Mouse (Mus musculus) midbrain, postnatal 0 days (tissue): Measurements from ENCODE around the gene Zfp423. TPM values are rescaled to one million over a fixed set of nuclear protein-coding genes. Genes with fewer than 3 reads are reported as not detected.

Experiments used
- ATAC-seq: fragments of 200-750 bp; cut with Nextera tagmentation; 2 replicates; pipeline ENCODE4 v1.8.0; 2017; ENCODE audit warnings: moderate number of reproducible peaks, mild to moderate bottlenecking, moderate TSS enrichment, moderate library complexity; ENCODE audit not compliant: low FRiP score
- DNase-seq: peaks from one replicate; pipeline ENCODE4 v3.0.0-alpha.2; 2015; ENCODE audit warnings: low spot score
- H3K27ac ChIP-seq: fragments of 300-500 bp; sonication (generic); 2 replicates; pipeline ENCODE4 v1.5.1; 2014; ENCODE audit warnings: low read depth, mild to moderate bottlenecking, low read length, mixed read lengths
- H3K27me3 ChIP-seq: fragments of 300-500 bp; sonication (generic); 2 replicates; pipeline ENCODE4 v1.6.1; 2014; ENCODE audit warnings: low read length, control low read depth, mixed read lengths; ENCODE audit not compliant: insufficient read depth
- H3K36me3 ChIP-seq: fragments of 300-500 bp; sonication (generic); 2 replicates; pipeline ENCODE4 v1.6.1; 2014; ENCODE audit warnings: low read length, control low read depth, mixed read lengths; ENCODE audit not compliant: insufficient read depth
- H3K4me1 ChIP-seq: fragments of 300-500 bp; sonication (generic); 2 replicates; pipeline ENCODE4 v1.6.1; 2014; ENCODE audit warnings: mild to moderate bottlenecking, control low read depth, antibody characterized with exemption, low read length, mixed read lengths; ENCODE audit not compliant: insufficient read depth
- H3K4me2 ChIP-seq: fragments of 300-500 bp; sonication (generic); 2 replicates; pipeline ENCODE4 v1.6.1; 2014; ENCODE audit warnings: low read depth, mild to moderate bottlenecking, low read length, mixed read lengths; ENCODE audit not compliant: poor library complexity, severe bottlenecking
- H3K4me3 ChIP-seq: fragments of 300-500 bp; sonication (generic); 2 replicates; pipeline ENCODE4 v1.5.1; 2014; ENCODE audit warnings: low read depth, mild to moderate bottlenecking, low read length, moderate library complexity
- H3K9ac ChIP-seq: fragments of 300-500 bp; sonication (generic); replicated peaks from 2 replicates; pipeline ENCODE4 v1.6.1; 2014; ENCODE audit warnings: mild to moderate bottlenecking, low read length, moderate library complexity, mixed read lengths; ENCODE audit not compliant: poor library complexity, severe bottlenecking
- H3K9me3 ChIP-seq: fragments of 300-500 bp; sonication (generic); 2 replicates; pipeline ENCODE4 v1.6.1; 2016; ENCODE audit warnings: low read length, control low read depth
- CTCF ChIP-seq: IDR thresholded peaks from 2 replicates; pipeline ENCODE4 v1.5.1; 2016; ENCODE audit warnings: antibody characterized with exemption, mild to moderate bottlenecking
- WGBS: fragments of 180-500 bp; shearing (Covaris S2); extraction: QIAGEN DNeasy Blood & Tissue Kit; methylation state at CpG from one replicate; pipeline ENCODE4 v1.1.7; 2014; 5-methylcytosine and 5-hydroxymethylcytosine counted together
- polyA plus RNA-seq: library from polyadenylated mRNA; unstranded; fragments of >200 nt; fragmentation: Nextera tagmentation; extraction: Ambion mirVana; gene quantifications from 2 replicates; pipeline ENCODE4 v1.2.1, GENCODE M21; 2015
- total RNA-seq: library from RNA; depleted of rRNA; stranded (reverse); fragments of >200 nt; gene quantifications from 2 replicates; pipeline ENCODE4 v1.2.3, GENCODE M21; 2014

Zfp423 gene
- total and polyA plus RNA-seq, 2 experiments from 2014 or later, result 22.9 to 57.5 TPM

DNA sequence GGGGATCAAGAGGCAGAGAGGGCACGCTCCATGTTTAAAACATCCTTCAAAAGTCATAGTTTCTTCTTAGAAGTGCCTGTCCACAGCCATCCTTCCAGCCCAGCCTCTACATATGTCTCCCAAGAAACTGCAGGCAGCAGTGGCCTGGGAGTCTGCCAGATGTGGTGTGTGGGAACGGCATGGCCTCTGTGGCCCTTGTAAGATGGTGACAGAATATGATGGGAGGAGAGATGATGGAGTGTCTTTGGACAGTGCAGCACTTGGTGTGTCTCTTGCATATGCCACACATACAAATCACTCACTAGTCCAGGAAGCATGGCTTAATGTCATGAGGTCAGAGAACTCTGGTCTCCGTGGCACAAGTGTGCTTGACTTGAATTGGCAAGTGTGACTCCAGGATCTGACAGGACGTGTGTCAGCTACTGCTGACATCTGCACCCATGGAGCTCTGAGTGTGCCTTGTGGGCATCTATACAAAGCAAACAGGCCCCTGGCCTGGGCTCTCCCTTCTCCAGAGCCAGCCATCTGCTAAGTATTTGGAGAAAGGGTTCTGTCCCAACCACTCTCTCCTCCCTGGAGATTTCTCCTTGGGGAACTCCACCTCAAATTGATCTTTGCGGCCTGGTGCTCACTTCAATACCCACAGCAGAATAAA lies 313.4 kb downstream of the Zfp423 start:
- Histone ChIP-seq H3K4me2 (no peak overlapping the region), H3K4me1 (no peaks in the 10 kb centered on the region), H3K4me3 (no peak overlapping the region), H3K36me3 (no peaks in the 10 kb centered on the region), H3K27me3 (no peaks in the 10 kb centered on the region), H3K27ac (no peak overlapping the region), H3K9ac (no peak overlapping the region), H3K9me3 (no peaks in the 10 kb centered on the region)
- DNase-seq (no peak), ATAC-seq (no peak; the same call in 1 of the 2 replicates)
- WGBS, result 57% methylated on average over 5 of the region's 5 CpGs
- no peak for TF ChIP-seq CTCF

DNA sequence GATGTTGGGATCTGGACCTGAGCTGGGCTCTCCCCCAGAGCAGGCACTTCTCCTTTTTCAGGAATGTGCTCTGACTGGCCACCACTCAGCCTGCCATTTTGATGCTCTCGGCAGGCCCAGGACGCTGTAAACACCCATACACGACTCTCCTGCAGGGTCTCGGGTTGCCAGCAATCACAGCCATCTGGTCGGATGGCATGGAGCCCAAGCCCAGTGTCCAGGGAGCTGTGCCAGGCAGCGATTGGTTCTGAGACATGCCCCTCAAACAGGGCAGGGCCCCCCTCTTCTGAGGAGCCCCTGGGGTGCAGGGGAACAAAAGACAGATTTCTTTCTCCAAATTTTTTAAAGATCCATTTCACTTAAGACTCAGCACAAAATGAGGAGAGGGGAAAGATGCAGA lies 314.0 kb downstream of the Zfp423 start:
- no peak overlapping the region for H3K9ac ChIP-seq
- no peak overlapping the region for H3K27ac ChIP-seq

DNA sequence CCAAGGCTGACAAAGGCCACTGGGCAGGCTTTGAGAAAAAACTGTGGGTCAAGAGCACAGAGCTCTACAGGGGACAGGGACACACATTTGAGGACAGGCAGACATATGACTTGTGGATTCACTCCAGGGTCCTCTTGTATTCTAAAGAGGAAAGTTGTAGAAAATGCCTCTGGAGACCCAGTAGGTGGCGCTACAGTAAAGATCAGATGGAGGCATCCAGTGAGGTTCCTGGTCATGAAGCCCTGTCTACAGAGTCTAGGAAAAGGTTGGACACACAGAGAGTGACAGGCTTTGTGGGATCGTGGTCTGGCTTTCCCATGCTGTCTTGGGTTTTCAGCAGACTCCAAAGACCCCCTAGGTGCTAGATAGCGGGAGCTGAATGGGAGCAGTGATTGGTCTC lies 318.5 kb downstream of the Zfp423 start:
- H3K27me3 ChIP-seq, result no peaks in the 10 kb centered on the region
- peak; percentile 71 for DNase-seq
- no peak for ATAC-seq
- WGBS, result 25% methylated on average over 3 of the region's 3 CpGs
- TF ChIP-seq CTCF, result peak; percentile 67
- H3K9me3 ChIP-seq, result no peaks in the 10 kb centered on the region
- H3K27ac ChIP-seq, result no peak overlapping the region
- H3K9ac ChIP-seq, result no peak overlapping the region
- H3K4me1 ChIP-seq, result no peaks in the 10 kb centered on the region
- no peak overlapping the region for H3K4me2 ChIP-seq
- H3K4me3 ChIP-seq, result no peak overlapping the region
- no peaks in the 10 kb centered on the region for H3K36me3 ChIP-seq

More for the DNA sequence above, 314.0 kb downstream of the Zfp423 start:
- H3K4me3 ChIP-seq, result no peak overlapping the region
- no peaks in the 10 kb centered on the region for H3K4me1 ChIP-seq
- DNase-seq (peak; percentile 88), ATAC-seq (peak; percentile 63; the same call in 1 of the 2 replicates)
- no peak for TF ChIP-seq CTCF
- no peaks in the 10 kb centered on the region for H3K27me3 ChIP-seq
- H3K9me3 ChIP-seq, result no peaks in the 10 kb centered on the region
- 17% methylated on average over 6 of the region's 6 CpGs for WGBS
- H3K4me2 ChIP-seq, result no peak overlapping the region
- H3K36me3 ChIP-seq, result no peaks in the 10 kb centered on the region

DNA sequence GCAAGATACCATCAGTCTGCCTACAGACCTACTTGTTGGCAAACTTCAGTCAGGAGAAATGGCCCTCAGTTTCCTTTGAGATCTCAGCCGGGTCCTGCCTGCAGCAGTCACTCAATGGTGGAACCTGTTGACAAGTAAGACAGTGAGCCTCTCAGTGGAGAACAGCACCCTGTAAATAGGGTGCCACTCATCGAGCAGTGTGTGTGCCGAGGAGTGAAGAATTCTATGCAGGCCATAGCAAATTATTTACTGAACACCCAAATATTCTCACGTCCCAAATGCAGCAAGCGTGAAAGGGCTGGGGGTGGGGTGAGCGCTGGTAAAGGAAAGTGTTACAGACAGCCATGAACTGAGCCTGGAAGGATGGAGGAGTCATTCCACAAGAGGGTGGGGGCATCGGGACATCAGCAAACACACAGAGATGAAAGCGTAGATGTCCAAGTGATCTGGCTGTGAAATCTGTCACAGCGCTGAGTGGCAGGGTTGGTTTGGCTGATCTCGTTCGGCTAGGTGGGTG lies 323.1 kb downstream of the Zfp423 start:
- Histone ChIP-seq H3K9ac (no peak overlapping the region), H3K9me3 (no peaks in the 10 kb centered on the region), H3K27me3 (no peaks in the 10 kb centered on the region), H3K4me2 (no peak overlapping the region), H3K36me3 (no peaks in the 10 kb centered on the region), H3K4me3 (no peak overlapping the region), H3K4me1 (no peaks in the 10 kb centered on the region), H3K27ac (no peak overlapping the region)
- WGBS, result 76% methylated on average over 11 of the region's 11 CpGs
- ATAC-seq (no peak), DNase-seq (no peak)
- TF ChIP-seq CTCF, result no peak

DNA sequence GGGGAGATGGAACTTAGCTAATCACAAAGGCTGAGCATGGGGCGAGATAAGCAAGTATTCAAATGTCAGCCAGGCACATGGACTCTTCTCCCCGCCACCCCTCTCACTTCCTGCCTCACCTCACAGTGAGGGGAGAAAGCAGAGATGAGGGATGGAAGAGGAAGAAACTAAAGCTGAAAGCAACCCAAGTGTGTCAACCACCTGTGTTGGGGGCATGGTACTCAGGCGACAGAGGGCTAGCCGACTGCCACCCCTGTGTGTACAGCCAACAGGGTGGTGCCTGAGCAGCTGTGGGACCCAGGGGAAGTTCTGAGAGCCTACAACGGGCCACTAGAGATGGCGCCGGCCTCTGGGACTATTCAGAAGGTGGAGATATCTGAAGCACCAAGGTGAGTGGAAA lies 327.6 kb downstream of the Zfp423 start:
- Histone ChIP-seq H3K4me2 (no peak overlapping the region), H3K27me3 (no peaks in the 10 kb centered on the region), H3K36me3 (no peaks in the 10 kb centered on the region), H3K9ac (no peak overlapping the region), H3K4me1 (no peaks in the 10 kb centered on the region), H3K27ac (no peak overlapping the region), H3K9me3 (no peaks in the 10 kb centered on the region), H3K4me3 (no peak overlapping the region)
- WGBS, result 90% methylated on average over 7 of the region's 7 CpGs
- no peak for DNase-seq
- ATAC-seq, result no peak
- no peak for TF ChIP-seq CTCF

DNA sequence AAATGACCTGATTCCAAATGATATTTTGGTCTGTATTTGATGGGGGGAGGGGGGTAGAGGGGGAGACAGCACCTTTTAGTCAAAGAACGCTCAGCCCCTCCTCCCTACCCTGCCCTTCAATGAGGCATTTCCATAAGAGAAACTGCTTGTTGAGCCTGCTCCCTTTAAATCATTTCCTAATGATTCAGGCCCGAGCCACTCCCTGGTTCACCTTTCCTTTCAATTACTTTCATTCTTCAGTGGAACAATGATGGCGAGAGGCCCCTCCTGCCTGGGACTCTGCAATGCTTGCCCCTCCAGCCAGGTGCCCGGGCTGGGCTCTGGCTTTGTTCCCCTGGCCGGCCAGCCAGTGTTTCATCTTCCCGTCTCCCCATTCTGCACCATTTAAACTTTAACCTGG lies 329.7 kb downstream of the Zfp423 start:
- Histone ChIP-seq H3K4me3 (no peak overlapping the region), H3K4me1 (no peaks in the 10 kb centered on the region), H3K27me3 (no peaks in the 10 kb centered on the region), H3K4me2 (no peak overlapping the region), H3K36me3 (no peaks in the 10 kb centered on the region), H3K9ac (no peak overlapping the region), H3K27ac (no peak overlapping the region), H3K9me3 (no peaks in the 10 kb centered on the region)
- WGBS, result 48% methylated on average over 6 of the region's 6 CpGs
- DNase-seq, result no peak
- no peak for ATAC-seq
- TF ChIP-seq CTCF, result no peak
